In genomic region chr11:59450230-59450771, GRCm38 (mm10) we compare ENCODE assay signal across 8 mouse cellular contexts. TPM values are rescaled to one million over a fixed set of nuclear protein-coding genes. Genes with fewer than 3 reads are reported as not detected.
A peak's percentile ranks its signal among the peaks of the same experiment; 100 is the strongest.
DNase-seq lines count a peak whose midpoint lies in the region; ATAC-seq and TF ChIP-seq lines count a peak whose summit lies in the region.

No protein-coding gene starts in this region.

- peaks cover 20% of the 10 kb centered on the region for H3K4me1 ChIP-seq in heart, embryonic 12.5 days (replicated peaks)
- H3K4me1 ChIP-seq in CH12.LX (ENCODE audit: control insufficient read depth in 1 of 2, insufficient read depth in 2 of 2) = peaks cover 19 to 37% of the 10 kb centered on the region in 2 experiments
- H3K4me1 ChIP-seq in hindbrain, embryonic 14.5 days (replicated peaks; ENCODE audit: control insufficient read depth, insufficient read depth, low read length) = peaks cover 25% of the 10 kb centered on the region

- peaks cover 44% of the 10 kb centered on the region for H3K36me3 ChIP-seq in heart, embryonic 12.5 days
- H3K36me3 ChIP-seq in CH12.LX (replicated peaks in 1 of 2; ENCODE audit: control insufficient read depth in 1 of 2, insufficient read depth in 1 of 2, low read length in 1 of 2) = peaks cover 24 to 60% of the 10 kb centered on the region in 2 experiments
- H3K36me3 ChIP-seq in hindbrain, embryonic 14.5 days (replicated peaks; ENCODE audit: control insufficient read depth, insufficient read depth) = peaks cover 44% of the 10 kb centered on the region

- no peak for TF ChIP-seq POLR2A in CH12.LX (IDR thresholded peaks at IDR 0.05; ENCODE audit: low read depth, low read length)

- H3K9me3 ChIP-seq in heart, embryonic 12.5 days (replicated peaks) = no peaks in the 10 kb centered on the region
- no peaks in the 10 kb centered on the region for H3K9me3 ChIP-seq in CH12.LX (replicated peaks; ENCODE audit: low read length)
- H3K9me3 ChIP-seq in hindbrain, embryonic 14.5 days (ENCODE audit: control insufficient read depth, low read length) = no peaks in the 10 kb centered on the region

- intact Hi-C loops in heart, postnatal 25 days (cut with DNase I) = no loop called here

- peak overlapping the region; percentile 67 for H3K27ac ChIP-seq in heart, embryonic 12.5 days (ENCODE audit: poor library complexity, severe bottlenecking)
- H3K27ac ChIP-seq in CH12.LX (ENCODE audit: insufficient read depth, low read depth) = peak overlapping the region; percentile 29; the same call in 1 of the 2 replicates
- H3K27ac ChIP-seq in hindbrain, embryonic 14.5 days = peak overlapping the region; percentile 89; the same call in 1 of the 2 replicates

- H3K9ac ChIP-seq in heart, embryonic 12.5 days = peak overlapping the region; percentile 90
- peak overlapping the region; percentile 57 for H3K9ac ChIP-seq in CH12.LX (ENCODE audit: insufficient read depth, low read depth)
- H3K9ac ChIP-seq in hindbrain, embryonic 14.5 days = peak overlapping the region; percentile 79

- TF ChIP-seq RAD21 in CH12.LX (IDR thresholded peaks at IDR 0.05; ENCODE audit: low read depth, low read length) = no peak

- DNase-seq in heart, postnatal 25 days (ENCODE audit: low spot score) = no peak
- DNase-seq in CH12.LX (ENCODE audit: extremely low read depth) = peak; percentile 29
- peak; percentile 12 for DNase-seq in c-Kit-negative CD71-positive TER-119-positive erythroid progenitor cells, embryonic 14.5 days (ENCODE audit: low read depth, low spot score)
- no peak for DNase-seq in hindbrain, embryonic 14.5 days (ENCODE audit: low spot score)
- DNase-seq in lung, postnatal 14 days = peak; percentile 50
- peak; percentile 68 for DNase-seq in testis, postnatal 10 days (ENCODE audit: low spot score)
- no peak for DNase-seq in cerebellum, postnatal 14 days

- in situ Hi-C loops in CH12.LX (cut with MboI; ENCODE audit: low pct_ligation_motif_present, low pct_unique_long_range_greater_than_20kb, low sequenced_read_pairs) = no loop called here

- WGBS in heart, embryonic 12.5 days = under 1% methylated on average over 38 of the region's 38 CpGs
- under 1% methylated on average over 38 of the region's 38 CpGs for WGBS in hindbrain, embryonic 14.5 days

- H3K4me2 ChIP-seq in heart, embryonic 12.5 days = peak overlapping the region; percentile 91
- H3K4me2 ChIP-seq in CH12.LX (ENCODE audit: insufficient read depth, low read depth, poor library complexity, severe bottlenecking) = peak overlapping the region; percentile 64
- peak overlapping the region; percentile 91 for H3K4me2 ChIP-seq in hindbrain, embryonic 14.5 days (replicated peaks)

- no peak; a peak in 1 of 4 replicates for TF ChIP-seq CTCF in CH12.LX (conservative IDR thresholded peaks at IDR 0.05 in 1 of 2, IDR thresholded peaks at IDR 0.05 in 1 of 2; ENCODE audit: low read depth in 2 of 2, low read length in 2 of 2)

- dilution Hi-C loops in CH12.LX (cut with MboI; ENCODE audit: extremely low pct_ligation_motif_present, extremely low pct_unique_long_range_greater_than_20kb, low sequenced_read_pairs) = no loop called here

- no peaks in the 10 kb centered on the region; the same call in 1 of the 2 replicates for H3K79me2 ChIP-seq in CH12.LX (replicated peaks; ENCODE audit: control insufficient read depth, extremely low read depth, insufficient read depth, poor library complexity, severe bottlenecking)

- TF ChIP-seq EP300 in CH12.LX (IDR thresholded peaks at IDR 0.05; ENCODE audit: low read length) = no peak

- peak; percentile 58 for ATAC-seq in heart, embryonic 12.5 days (ENCODE audit: insufficient number of reproducible peaks, low FRiP score)
- ATAC-seq in hindbrain, embryonic 14.5 days (ENCODE audit: low FRiP score) = peak; percentile 68

- H3K4me3 ChIP-seq in heart, embryonic 12.5 days = peak overlapping the region; percentile 83
- H3K4me3 ChIP-seq in CH12.LX (replicated peaks in 1 of 3; ENCODE audit: low read depth in 2 of 3, low read length in 2 of 3, poor library complexity in 1 of 3) = peak overlapping the region; percentile 77 to 95 (median 84)
- H3K4me3 ChIP-seq in hindbrain, embryonic 14.5 days (replicated peaks; ENCODE audit: low read length) = peak overlapping the region; percentile 66

- H3K27me3 ChIP-seq in heart, embryonic 12.5 days (replicated peaks) = no peaks in the 10 kb centered on the region
- H3K27me3 ChIP-seq in CH12.LX (replicated peaks) = no peaks in the 10 kb centered on the region
- no peaks in the 10 kb centered on the region for H3K27me3 ChIP-seq in hindbrain, embryonic 14.5 days (ENCODE audit: control insufficient read depth, insufficient read depth, low read length)

TF ChIP-seq in CH12.LX, 34 proteins besides CTCF, POLR2A, EP300 and RAD21:
- no peak for TF ChIP-seq ETS1 (conservative IDR thresholded peaks at IDR 0.05; ENCODE audit: low read depth, low read length)
- TF ChIP-seq ZNF384 (IDR thresholded peaks at IDR 0.05; ENCODE audit: low read depth, low read length) = no peak
- TF ChIP-seq MXI1 (IDR thresholded peaks at IDR 0.05; ENCODE audit: low read depth, low read length) = peak; percentile 13; the same call in 1 of the 2 replicates
- TF ChIP-seq UBTF (IDR thresholded peaks at IDR 0.05; ENCODE audit: low read depth, low read length) = 0 out of 2 replicates have a peak, but pooled peaks have one; percentile 40
- TF ChIP-seq ZKSCAN1 (IDR thresholded peaks at IDR 0.05; ENCODE audit: borderline replicate concordance, low read depth, low read length) = no peak

RNA-seq across cellular contexts. Expression of gene Jmjd4, which starts 0.5 kb away (rescaled TPM):
- polyA plus RNA-seq in heart, embryonic 12.5 days (2016; fragmentation: Nextera tagmentation; extraction: Ambion mirVana) = 11.7 and 13.1 TPM in 2 replicates
- 10 to 100 TPM; 11.9 to 13.0 TPM for total RNA-seq in heart, postnatal 25 days (2021)
- total RNA-seq in CH12.LX (2012; rRNA removed) (10.2 and 14.0 TPM in 2 replicates), CH12.LX (2014; rRNA removed) (9.5 and 9.6 TPM in 2 replicates)
- polyA plus RNA-seq in CH12.LX (2012; ENCODE audit: insufficient read length, low read depth) = 14.3 and 15.7 TPM in 2 replicates
- 17.6 and 19.8 TPM in 2 replicates for polyA plus RNA-seq in hindbrain, embryonic 14.5 days (2014; fragmentation: Nextera tagmentation; extraction: Ambion mirVana)

RNA-seq across cellular contexts. Expression of gene Snap47, which starts 0.7 kb away (rescaled TPM):
- 107 and 108 TPM in 2 replicates for polyA plus RNA-seq in heart, embryonic 12.5 days (2016; fragmentation: Nextera tagmentation; extraction: Ambion mirVana)
- 10 to 100 TPM; 35.4 to 37.0 TPM for total RNA-seq in heart, postnatal 25 days (2021)
- total RNA-seq in CH12.LX (2012; rRNA removed) (81.8 and 101 TPM in 2 replicates), CH12.LX (2014; rRNA removed) (101 and 102 TPM in 2 replicates)
- 93.9 and 95.9 TPM in 2 replicates for polyA plus RNA-seq in CH12.LX (2012; ENCODE audit: insufficient read length, low read depth)
- polyA plus RNA-seq in hindbrain, embryonic 14.5 days (2014; fragmentation: Nextera tagmentation; extraction: Ambion mirVana) = 622 and 648 TPM in 2 replicates

RNA-seq across cellular contexts. Expression of gene Zfp867, which starts 22.0 kb away (rescaled TPM):
- 5.2 and 6.2 TPM in 2 replicates for polyA plus RNA-seq in heart, embryonic 12.5 days (2016; fragmentation: Nextera tagmentation; extraction: Ambion mirVana)
- total RNA-seq in heart, postnatal 25 days (2021) = 1 to 10 TPM; 4.8 to 5.0 TPM
- total RNA-seq in CH12.LX (2012; rRNA removed) = 4.1 and 4.9 TPM in 2 replicates
- total RNA-seq in CH12.LX (2014; rRNA removed) = 7.1 and 7.2 TPM in 2 replicates
- 4.6 and 5.6 TPM in 2 replicates for polyA plus RNA-seq in CH12.LX (2012; ENCODE audit: insufficient read length, low read depth)
- polyA plus RNA-seq in hindbrain, embryonic 14.5 days (2014; fragmentation: Nextera tagmentation; extraction: Ambion mirVana) = 13.7 and 16.3 TPM in 2 replicates

Comparison
In these comparisons a context has a peak if more than half of its experiments do, and no peak if none do; other contexts are left out.
1. H3K27ac ChIP-seq: peak in every context shown above with its lines; median percentile 89 in hindbrain, embryonic 14.5 days; 67 in heart, embryonic 12.5 days; 29 in CH12.LX.
2. DNase-seq: peak in CH12.LX (single experiment), c-Kit-negative CD71-positive TER-119-positive erythroid progenitor cells, embryonic 14.5 days (single experiment), lung, postnatal 14 days (single experiment) and testis, postnatal 10 days (single experiment); none in heart, postnatal 25 days (single experiment), hindbrain, embryonic 14.5 days (single experiment) and cerebellum, postnatal 14 days (0 of 2).
3. Peak in every context shown above with its lines, with median percentiles within 50 percentile points of each other: H3K4me2 ChIP-seq, H3K4me3 ChIP-seq and H3K9ac ChIP-seq.